Mouse (Mus musculus): ENCODE measurements at regions not wholly inside any gene's neighbourhood (a gene's known extent, or its start where the extent isn't known, plus 50 kb on each side); places are given as distances from the start of the nearest gene placed in this dataset.

DNA sequence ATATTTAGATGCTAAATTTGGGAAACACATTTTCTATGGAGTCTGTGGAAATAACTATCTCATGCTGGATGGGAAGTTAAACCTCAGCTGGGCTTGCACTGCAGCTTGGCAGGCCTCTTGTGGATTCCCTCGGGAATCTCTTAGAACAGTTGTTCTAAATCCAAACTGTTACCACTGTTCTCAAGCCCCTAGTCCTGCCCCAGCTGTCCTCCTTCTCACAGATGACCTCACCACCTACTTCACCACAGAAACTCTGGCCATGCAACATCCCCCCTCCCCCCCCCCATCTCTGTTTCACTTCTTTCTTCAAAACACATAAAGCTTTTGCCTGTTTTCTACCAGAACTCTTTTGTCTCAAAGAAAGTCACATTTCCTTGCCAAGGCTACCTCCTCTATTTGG, 136.6 kb upstream of the Wdr44 start:
- DNase-seq (ENCODE audit: low spot score), result no peak

DNA sequence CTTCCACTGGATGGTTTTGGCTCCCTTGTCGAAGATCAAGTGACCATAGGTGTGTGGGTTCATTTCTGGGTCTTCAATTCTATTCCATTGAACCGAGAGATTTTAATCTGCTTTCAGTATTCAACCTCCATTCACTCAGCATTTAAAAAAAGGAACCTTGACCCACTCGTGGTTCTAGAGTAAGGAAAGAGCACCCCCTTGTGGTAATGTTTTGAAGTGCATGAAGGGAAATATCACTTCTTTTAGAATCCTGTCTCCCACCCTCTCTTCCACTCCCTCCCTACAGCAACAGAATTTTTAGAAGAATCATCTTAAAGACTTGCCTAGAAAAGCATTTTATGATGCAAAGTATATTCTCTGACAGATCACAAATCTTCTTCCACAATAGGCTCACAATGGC, 127.3 kb upstream of the Wdr44 start:
- DNase-seq (ENCODE audit: low spot score), result peak; percentile 15

Measured in layer of hippocampus, adult 9-10 months (tissue).